Mouse (Mus musculus) bone marrow, adult 2 months (tissue): ENCODE data around the gene Ndufb7.

Experiments used
- CTCF ChIP-seq: fragments of 200-500 bp; IDR thresholded peaks from 2 replicates; pipeline ENCODE4 v1.5.1; 2011; ENCODE audit warnings: low read length, control low read depth; ENCODE audit not compliant: control insufficient read depth, insufficient read depth
- POLR2A ChIP-seq: fragments of 200-500 bp; IDR thresholded peaks from 2 replicates; pipeline ENCODE4 v1.6.1; 2011; ENCODE audit warnings: low read depth, mild to moderate bottlenecking, control low read depth, low read length, borderline replicate concordance; ENCODE audit not compliant: control insufficient read depth

DNA sequence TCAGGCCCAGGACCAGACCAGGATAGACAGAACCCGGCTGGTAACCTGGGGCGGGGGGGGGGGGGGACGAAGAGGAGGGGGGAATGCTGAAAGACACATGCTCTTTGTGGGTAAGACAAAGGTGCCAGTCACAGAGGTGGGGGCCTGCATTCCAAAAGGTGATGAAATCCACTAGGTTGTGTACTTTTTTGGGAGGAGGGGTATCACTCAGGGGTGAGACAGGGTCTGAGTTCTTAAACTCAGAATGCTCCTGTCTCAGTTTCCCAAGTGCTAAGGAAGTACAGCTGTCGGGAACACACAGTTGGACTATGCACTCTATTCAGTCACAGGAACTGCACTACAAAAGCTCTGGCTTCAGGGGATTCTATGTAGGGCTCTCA lies 10.0 kb downstream of the Ndufb7 start:
- TF ChIP-seq CTCF (no peak), POLR2A (no peak)
